ENCODE assay signal across 9 mouse cellular contexts in the genomic region with DNA sequence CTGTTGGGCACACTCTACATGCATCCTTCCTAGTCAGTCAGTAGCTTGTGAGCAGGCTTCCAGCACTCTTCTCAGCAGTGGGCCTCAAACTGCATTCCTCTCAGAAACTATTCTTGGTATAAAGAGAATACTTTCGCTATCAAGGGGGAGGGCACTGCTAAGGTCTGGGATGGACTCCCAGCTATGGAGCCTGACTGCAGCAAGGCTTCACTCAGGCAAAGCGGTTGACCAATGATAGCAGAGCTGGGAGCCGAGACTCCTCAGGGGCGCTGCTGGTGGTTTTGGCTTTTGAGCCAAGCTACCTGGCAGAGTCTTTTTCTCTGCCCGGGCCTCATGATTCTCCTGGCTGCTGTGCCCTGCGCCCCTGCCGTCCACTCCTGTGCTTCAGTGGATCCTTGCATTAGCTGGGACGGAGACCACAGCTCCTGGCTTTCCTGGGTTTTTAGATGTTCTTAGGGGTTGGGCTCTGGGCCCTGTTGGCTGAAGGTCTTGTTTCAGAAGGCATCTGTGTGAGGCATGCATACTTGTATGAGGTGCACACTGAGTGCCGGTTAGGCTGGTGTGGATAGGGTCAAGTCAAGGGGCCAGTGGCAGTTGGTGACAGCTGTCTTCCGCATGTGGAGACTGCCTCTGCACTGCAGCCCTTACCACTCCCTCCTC. TPM values are rescaled to one million over a fixed set of nuclear protein-coding genes. Genes with fewer than 3 reads are reported as not detected.
A peak's percentile ranks its signal among the peaks of the same experiment; 100 is the strongest.
DNase-seq lines count a peak whose midpoint lies in the region; ATAC-seq and TF ChIP-seq lines count a peak whose summit lies in the region.
"Had no signal": no experiment of that assay in that cellular context is flagged by ENCODE, and none has a peak within 500 bp of the region (broad histone marks: within the 10 kb centered on the region; RNA-seq: fewer than 3 reads in every experiment).

No protein-coding gene starts in this region.

- peaks cover 92% of the 10 kb centered on the region for H3K79me2 ChIP-seq in C2C12 (ENCODE audit: control insufficient read depth, insufficient read depth)

- no peaks in the 10 kb centered on the region for H3K9me3 ChIP-seq in heart, embryonic 14.5 days (ENCODE audit: control insufficient read depth, low read length)
- no peaks in the 10 kb centered on the region for H3K9me3 ChIP-seq in kidney, embryonic 16.5 days (ENCODE audit: low read length)

- peaks cover 45% of the 10 kb centered on the region for H3K79me3 ChIP-seq in C2C12 (ENCODE audit: low read depth)

- peak overlapping the region; percentile 63 for H3K4me2 ChIP-seq in heart, embryonic 14.5 days (ENCODE audit: low read length)
- peak overlapping the region; percentile 32 for H3K4me2 ChIP-seq in kidney, embryonic 16.5 days (replicated peaks; ENCODE audit: low read depth, low read length)

- TF ChIP-seq CTCF in C2C12 (IDR thresholded peaks at IDR 0.05; ENCODE audit: control insufficient read depth, insufficient read depth, insufficient read length) = no peak

- 9% methylated on average over 10 of the region's 10 CpGs for WGBS in heart, embryonic 14.5 days
- 38% methylated on average over 10 of the region's 10 CpGs for WGBS in kidney, embryonic 16.5 days

- H3ac ChIP-seq in C2C12 (ENCODE audit: control insufficient read depth, insufficient read length, low read depth) = no peak overlapping the region

- peak; percentile 67 for DNase-seq in embryo, embryonic 10 days (ENCODE audit: low spot score)
- DNase-seq in lung, postnatal 36 days = peak; percentile 72
- no peak for DNase-seq in right cerebral cortex, postnatal 4 days
- DNase-seq in layer of hippocampus, adult 9-10 months (ENCODE audit: low spot score) = no peak

- peaks cover 89 to 97% of the 10 kb centered on the region in 2 experiments for H3K4me1 ChIP-seq in heart, embryonic 14.5 days (ENCODE audit: control insufficient read depth in 2 of 2, insufficient read depth in 2 of 2, low read length in 2 of 2)
- peaks cover 87% of the 10 kb centered on the region for H3K4me1 ChIP-seq in kidney, embryonic 16.5 days (ENCODE audit: insufficient read depth, low read length)

- peak; percentile 89 for ATAC-seq in heart, embryonic 14.5 days (ENCODE audit: insufficient number of reproducible peaks, insufficient read depth, low FRiP score, low read depth)
- ATAC-seq in kidney, embryonic 16.5 days (ENCODE audit: low FRiP score, low TSS enrichment) = peak; percentile 88
- no peak for ATAC-seq in megakaryocyte-erythroid progenitor cell, adult 5-6 weeks (replicated peaks; ENCODE audit: low FRiP score, low TSS enrichment, poor library complexity, severe bottlenecking)

- H3K9ac ChIP-seq in heart, embryonic 14.5 days (ENCODE audit: low read length) = peak overlapping the region; percentile 78
- H3K9ac ChIP-seq in kidney, embryonic 16.5 days (replicated peaks; ENCODE audit: low read length) = peak overlapping the region; percentile 56; the same call in 1 of the 2 replicates
- H3K9ac ChIP-seq: liver, embryonic 14.5 days had no signal

- H3K36me3 ChIP-seq in C2C12 (ENCODE audit: control insufficient read depth, insufficient read depth) = peaks cover 4% of the 10 kb centered on the region
- H3K36me3 ChIP-seq in heart, embryonic 14.5 days (ENCODE audit: control insufficient read depth, insufficient read depth, low read length) = 0 out of 2 replicates have a peak, but pooled peaks cover 5% of the 10 kb centered on the region
- no peaks in the 10 kb centered on the region for H3K36me3 ChIP-seq in kidney, embryonic 16.5 days (ENCODE audit: insufficient read depth, low read length)

- no peak overlapping the region for H3K4me3 ChIP-seq in C2C12 (ENCODE audit: insufficient read depth, poor library complexity, severe bottlenecking)
- peak overlapping the region; percentile 12 to 16; a peak in 3 of 4 replicates for H3K4me3 ChIP-seq in heart, embryonic 14.5 days (ENCODE audit: control insufficient read depth in 1 of 2, insufficient read depth in 1 of 2, low read depth in 1 of 2, low read length in 2 of 2)
- H3K4me3 ChIP-seq in kidney, embryonic 16.5 days (ENCODE audit: low read length) = peak overlapping the region; percentile 12; the same call in 1 of the 2 replicates

- peak overlapping the region; percentile 99 to 100 for H3K27ac ChIP-seq in heart, embryonic 14.5 days (replicated peaks in 1 of 2; ENCODE audit: control insufficient read depth in 1 of 2, insufficient read depth in 1 of 2, low read depth in 2 of 2, low read length in 2 of 2)
- H3K27ac ChIP-seq in kidney, embryonic 16.5 days (ENCODE audit: low read length) = peak overlapping the region; percentile 94
- H3K27ac ChIP-seq: liver, embryonic 14.5 days had no signal

- no peaks in the 10 kb centered on the region for H3K27me3 ChIP-seq in C2C12 (ENCODE audit: control insufficient read depth, insufficient read depth, insufficient read length)
- no peaks in the 10 kb centered on the region for H3K27me3 ChIP-seq in heart, embryonic 14.5 days (ENCODE audit: control insufficient read depth, insufficient read depth, low read length)
- H3K27me3 ChIP-seq in kidney, embryonic 16.5 days (ENCODE audit: insufficient read depth, low read length) = no peaks in the 10 kb centered on the region

TF ChIP-seq in C2C12, 6 proteins besides CTCF, POLR2A, EP300 and RAD21:
- no peak for TF ChIP-seq MAX (IDR thresholded peaks at IDR 0.05)
- TF ChIP-seq MYOD1 (IDR thresholded peaks at IDR 0.05; ENCODE audit: control insufficient read depth, insufficient read length, low read depth) = peak; percentile 32
- TF ChIP-seq MYOG (IDR thresholded peaks at IDR 0.05; ENCODE audit: control insufficient read depth, extremely low read depth, insufficient read length) = no peak
- no peak for TF ChIP-seq FOSL1 (IDR thresholded peaks at IDR 0.05; ENCODE audit: insufficient read depth, low read length, poor library complexity, severe bottlenecking)
- no peak for TF ChIP-seq CEBPB (IDR thresholded peaks at IDR 0.05; ENCODE audit: low read depth)

RNA-seq across cellular contexts. Expression of a gene that starts 28.6 kb away (rescaled TPM):
- 9.5 TPM for polyA plus RNA-seq in C2C12 (2012; fragmentation: generic; extraction: Trizol)
- 24.8 and 27.3 TPM in 2 replicates for polyA plus RNA-seq in heart, embryonic 14.5 days (2014; fragmentation: Nextera tagmentation; extraction: Ambion mirVana)
- 22.8 and 28.1 TPM in 2 replicates for polyA plus RNA-seq in kidney, embryonic 16.5 days (2015; fragmentation: Nextera tagmentation; extraction: Ambion mirVana)
- total RNA-seq in megakaryocyte-erythroid progenitor cell, adult 5-6 weeks (2014; fragmentation: Nextera tagmentation) = 2.3 and 2.8 TPM in 2 replicates
- 0.33 and 2.4 TPM in 2 replicates for total RNA-seq in megakaryocyte-erythroid progenitor cell, adult 5-6 weeks (2017)

Comparison
In these comparisons a context has a peak if more than half of its experiments do, and no peak if none do; other contexts are left out.
1. DNase-seq: peak in embryo, embryonic 10 days (single experiment) and lung, postnatal 36 days (single experiment); none in right cerebral cortex, postnatal 4 days (single experiment) and layer of hippocampus, adult 9-10 months (single experiment).